Mouse (Mus musculus) adipocyte (in vitro differentiated cells): ENCODE measurements at regions not wholly inside any gene's neighbourhood (a gene's known extent, or its start where the extent isn't known, plus 50 kb on each side); places are given as distances from the start of the nearest gene placed in this dataset.

Experiments used
- DNase-seq: peaks from one replicate; pipeline ENCODE4 v3.0.0-alpha.2; 2016; ENCODE audit warnings: low spot score

DNA sequence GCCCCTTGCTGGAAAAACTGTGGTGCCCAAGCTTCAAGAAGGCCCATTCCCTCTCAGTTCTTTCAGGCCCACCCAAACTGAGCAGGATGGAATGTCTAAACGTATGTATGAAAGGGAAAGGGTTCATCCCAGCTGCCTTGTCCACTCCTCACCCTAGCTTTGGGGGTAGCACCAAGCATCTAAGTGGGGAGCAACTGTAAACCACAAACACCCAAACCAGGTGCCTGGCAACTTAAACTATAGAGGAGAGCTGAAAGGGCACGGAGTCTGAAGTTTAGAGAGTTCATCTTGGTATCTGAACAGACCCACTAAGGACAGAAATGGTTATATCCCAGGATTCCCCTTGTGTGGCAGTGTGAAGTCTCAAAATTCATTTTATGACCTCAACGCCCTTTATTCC lies 90.1 kb upstream of the Ssbp2 start:
- DNase-seq: no peak

DNA sequence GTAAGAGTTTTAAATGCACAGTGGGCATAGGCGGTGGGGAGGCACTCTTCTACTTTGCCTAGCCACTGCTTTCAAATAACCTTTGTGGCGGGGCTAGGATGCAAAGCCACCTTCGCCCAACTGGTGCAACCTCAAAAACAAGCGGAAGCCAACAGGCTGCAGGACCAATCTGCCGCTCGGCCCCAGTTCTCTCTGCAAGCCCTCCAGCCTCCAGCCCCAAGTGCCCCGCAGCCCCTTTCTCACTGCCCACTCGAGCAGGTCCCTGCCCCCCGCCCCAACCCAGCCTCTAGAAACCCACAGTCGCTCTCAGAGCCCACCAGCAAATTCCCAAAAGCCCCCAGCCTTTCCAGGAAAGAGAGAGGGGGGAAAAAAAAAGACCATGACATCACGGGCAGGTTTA lies 89.6 kb upstream of the Ssbp2 start:
- DNase-seq: peak; percentile 16

DNA sequence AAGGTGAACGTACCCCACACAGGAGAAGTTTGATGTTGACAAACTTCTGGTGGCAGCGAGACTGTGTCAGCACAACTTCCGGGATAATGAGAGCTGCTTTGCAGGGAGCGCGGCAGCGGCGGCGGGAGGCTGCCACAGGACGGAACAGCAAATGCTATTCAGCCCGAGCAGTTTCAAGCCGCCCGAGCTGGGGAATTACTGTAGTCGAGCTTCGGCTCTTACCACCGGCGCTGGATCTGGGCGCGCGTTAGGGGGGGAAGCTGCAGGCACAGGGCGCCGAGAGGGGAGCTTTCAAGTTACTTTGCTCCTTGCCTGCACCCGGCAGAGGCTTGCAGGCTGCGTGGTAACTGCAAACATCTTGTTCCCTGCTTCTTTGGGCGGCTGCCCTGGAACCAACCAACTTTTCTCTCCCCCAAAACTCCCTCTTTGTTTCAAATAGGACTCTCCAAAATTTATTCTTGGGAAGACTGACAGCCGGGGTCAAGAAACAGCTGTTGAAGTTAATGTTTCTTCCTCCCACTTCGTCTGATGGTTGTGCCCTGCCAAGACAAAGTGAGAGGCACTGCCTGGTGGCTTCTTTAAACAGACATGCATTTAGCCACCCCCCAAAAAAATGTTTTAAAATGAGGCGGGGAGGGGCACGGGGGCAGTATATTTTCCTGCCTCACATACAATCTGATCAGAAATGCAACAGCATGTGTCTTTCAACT lies 89.0 kb upstream of the Ssbp2 start:
- DNase-seq: peak; percentile 93

DNA sequence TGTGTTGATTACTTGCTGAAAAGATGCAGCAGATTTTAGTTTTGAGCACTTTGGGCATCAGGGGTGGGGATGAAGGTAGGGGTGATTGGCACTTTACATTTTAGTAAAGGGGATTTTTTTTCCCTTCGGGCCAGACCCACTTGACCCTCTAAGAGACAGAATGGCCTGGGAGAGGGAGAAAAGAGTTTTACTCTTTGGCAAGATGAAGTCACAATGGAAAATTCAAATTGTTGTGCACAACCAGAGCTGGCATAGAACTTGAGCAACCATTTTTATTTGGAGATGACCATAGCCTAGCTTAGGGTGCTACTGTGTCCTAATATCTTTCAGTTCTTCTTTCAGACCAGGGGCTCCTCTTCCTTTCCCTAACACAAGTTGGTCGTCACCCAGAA lies 88.5 kb upstream of the Ssbp2 start:
- peak; percentile 28 for DNase-seq

DNA sequence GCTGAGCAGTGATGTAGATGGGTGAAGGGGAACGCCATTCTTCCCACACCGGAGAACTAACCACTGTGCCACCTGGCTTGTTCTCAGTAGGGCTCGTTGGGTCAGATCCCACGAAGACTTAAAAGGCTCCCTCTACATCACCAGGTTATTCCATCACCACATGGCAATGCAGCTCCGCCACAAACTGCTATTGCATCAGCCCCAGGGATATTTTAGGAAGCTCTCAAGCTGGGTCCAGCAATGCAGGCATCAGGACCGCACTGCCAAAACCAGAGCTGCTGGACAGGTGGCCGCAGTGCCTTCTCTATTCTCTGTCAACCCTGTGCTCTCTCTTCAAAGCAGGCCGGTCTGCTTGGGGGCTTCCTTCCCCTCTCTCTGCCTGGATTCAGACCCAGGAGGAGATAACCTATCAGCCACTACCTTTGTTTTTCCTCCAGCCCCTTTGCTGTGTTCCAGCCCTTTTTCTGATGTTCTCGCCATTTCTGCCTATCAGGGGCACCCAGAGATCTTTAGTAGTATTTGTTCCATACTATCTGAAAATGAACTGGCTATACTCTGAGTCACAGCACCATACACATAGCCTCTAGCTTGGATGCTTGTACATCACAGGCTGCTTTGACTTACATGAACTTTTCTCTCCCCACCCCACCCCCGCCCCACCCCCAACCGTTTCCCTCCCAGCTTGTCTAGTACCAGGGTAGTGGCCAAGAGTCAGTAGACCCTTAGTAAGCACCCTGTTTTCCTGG lies 87.8 kb upstream of the Ssbp2 start:
- DNase-seq: peak; percentile 29

DNA sequence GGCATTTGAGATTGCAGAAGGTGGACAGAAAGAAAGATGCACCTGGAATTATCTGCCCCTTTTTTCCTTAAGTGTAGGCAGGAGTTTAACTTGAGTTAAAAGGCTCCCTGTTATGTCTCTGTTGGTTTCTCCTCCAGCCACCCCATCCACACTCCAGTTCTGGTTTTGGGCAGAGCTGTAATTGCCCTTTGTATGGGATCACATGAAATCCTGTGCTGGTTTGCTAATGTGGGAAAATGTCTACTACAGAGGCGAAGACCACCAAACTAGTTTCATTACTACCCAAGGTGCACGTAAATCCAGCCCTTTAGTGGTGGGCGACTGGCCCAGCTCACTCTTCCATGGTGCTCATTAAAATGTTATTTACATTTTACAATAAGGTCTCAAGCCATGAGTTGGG lies 85.9 kb upstream of the Ssbp2 start:
- peak; percentile 61 for DNase-seq

DNA sequence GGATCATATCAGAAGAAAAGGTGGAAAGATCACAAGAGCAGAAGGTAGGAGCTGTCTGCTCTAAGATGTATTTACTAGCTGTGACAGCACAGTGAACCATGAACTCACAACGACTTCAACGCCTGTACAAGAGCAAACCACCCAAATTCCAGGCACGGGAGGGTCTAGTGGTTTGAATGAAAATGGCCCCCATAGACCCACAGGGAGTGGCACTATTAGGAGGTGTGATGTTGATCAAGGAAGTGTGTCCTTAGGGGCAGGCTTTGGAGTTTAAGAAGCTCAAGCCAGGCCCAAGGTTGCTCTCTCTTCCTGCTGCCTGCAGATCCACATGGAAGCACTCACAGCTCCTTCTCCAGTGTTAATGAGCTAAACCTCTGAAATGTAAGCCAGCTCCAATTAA lies 83.5 kb upstream of the Ssbp2 start:
- DNase-seq: no peak

DNA sequence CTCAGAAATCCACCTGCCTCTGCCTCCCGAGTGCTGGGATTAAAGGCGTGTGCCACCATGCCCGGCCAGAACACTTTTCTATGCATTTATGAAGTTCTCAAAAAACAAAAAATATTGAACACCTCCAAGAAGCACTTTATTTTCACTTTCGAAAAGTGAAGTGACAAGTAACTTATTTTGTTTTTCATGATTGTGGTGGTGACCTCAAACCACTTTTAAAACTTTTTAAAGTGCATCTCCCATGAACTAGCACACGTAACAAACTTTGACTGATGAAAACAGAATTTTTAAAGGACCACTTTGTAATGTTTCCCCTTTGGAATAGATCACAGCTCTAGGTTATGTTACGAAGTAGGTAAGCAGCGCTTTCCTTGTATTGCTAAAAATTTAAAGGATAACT lies 82.7 kb upstream of the Ssbp2 start:
- no peak for DNase-seq

DNA sequence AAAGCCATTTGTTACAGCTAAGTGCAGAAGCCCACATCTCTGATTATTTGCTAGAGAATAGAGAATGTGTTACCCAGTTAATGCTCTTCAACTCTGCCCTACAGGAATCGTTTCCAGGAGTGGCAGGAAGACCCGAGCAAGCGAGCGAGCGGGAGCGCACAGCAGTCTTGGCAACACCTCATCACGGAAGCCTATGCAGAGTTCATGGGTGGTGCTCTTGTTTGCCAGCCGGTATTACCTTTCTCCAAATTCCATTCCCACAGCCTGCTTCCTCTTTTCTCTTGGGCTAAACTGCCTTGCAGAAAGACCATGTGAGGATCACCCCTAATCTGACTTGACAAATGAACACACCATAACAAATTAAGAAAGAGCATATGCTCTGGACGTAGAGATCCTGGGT lies 82.1 kb upstream of the Ssbp2 start:
- DNase-seq: peak; percentile 55

DNA sequence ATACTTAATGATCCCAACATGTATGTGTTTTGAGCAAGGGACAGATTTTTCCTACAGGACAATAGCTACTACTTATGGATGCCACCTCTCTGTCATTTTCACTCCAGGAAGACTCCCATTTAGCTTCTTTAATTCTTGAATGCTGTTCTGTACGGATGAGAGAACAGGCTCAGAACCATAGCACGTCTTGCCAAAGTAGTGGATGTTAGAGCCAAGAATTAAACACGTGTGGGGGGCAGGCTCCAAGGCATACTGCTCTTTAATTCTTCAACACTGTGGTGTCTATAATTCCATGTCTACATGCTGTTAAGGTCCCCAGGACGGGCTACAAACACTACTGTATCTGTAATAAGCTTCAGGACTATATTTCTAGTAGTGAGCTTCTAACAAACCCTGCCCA lies 74.7 kb upstream of the Ssbp2 start:
- no peak for DNase-seq

DNA sequence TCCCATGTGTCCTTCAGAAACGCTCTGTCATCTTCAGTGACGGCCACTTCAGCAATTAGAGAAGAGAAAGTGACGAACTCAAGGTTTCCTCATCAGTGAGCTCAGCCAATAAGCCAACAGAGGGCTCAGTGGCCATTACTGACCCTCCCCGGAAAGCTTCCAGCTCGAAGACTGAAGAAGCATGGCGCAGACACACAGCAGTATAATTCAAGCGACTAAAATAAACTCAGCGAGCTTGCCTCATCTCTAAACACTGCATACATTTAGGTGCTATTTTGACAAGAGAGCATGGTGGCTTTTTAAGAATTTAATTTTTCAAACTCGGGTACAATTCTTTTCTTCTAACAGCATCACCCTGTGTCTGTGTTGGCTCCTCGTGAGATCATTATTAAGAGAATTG lies 72.2 kb upstream of the Ssbp2 start:
- DNase-seq: no peak

DNA sequence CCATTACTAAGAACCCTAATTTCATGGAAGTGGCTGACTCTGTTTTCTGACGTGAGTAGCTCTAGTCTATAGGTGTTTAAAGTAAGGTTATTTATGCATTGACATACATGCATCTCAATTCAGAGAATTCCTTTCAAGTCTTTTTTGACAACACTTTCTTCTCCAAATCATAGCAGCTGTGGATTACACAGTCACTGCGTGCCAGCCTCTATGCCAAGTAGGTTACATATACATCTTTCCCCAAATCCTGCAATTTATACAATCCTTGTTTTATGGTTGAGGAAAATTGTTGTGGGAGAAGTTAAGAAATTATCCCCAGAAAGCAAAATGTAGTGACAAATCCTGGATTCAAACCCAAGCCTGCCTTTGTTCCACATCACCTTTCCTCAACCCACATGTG lies 56.5 kb upstream of the Ssbp2 start:
- no peak for DNase-seq

DNA sequence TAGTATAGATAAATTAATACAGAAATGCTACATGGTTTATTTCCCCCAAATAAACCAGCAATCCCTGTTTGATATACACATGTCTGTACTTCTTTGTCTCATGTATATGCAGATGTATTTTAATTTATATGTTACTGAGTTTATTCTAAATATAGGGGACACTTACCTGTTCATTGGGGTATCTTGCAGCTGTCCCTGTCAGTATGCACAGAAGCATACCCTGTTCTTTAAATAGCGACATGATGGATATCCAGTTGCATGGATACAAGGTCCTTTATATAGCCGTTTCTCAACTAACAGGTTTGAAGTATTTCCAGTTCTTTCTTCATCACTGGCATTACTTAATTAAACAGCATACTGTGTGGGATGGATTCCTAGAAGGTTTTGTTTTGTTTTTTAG lies 55.1 kb upstream of the Ssbp2 start:
- no peak for DNase-seq

DNA sequence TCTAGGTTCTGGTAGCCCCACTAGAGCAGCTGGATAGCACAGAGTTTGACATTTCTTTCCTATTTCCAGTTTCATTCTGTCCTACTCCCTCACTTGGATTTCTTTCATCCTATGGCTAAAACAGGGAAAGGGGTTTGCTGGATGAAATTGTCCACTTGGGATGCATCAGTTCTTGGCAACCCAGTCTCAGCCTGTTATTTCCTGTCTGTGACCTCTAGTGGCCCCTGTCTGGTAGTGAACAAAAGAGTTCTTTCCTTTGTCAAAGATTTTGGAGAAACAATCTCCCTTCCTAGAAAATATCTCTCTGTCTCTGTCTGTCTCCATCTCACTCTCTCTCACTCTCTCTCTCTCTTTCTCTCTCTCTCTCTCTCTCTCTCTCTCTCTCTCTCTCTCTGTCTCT lies 50.0 kb upstream of the Ssbp2 start:
- DNase-seq: peak; percentile 32
